Mouse (Mus musculus): Measurements from ENCODE around the gene Cemip2. TPM values are rescaled to one million over a fixed set of nuclear protein-coding genes. Genes with fewer than 3 reads are reported as not detected.
A peak's percentile ranks its signal among the peaks of the same experiment; 100 is the strongest.

The Cemip2 gene
- total RNA-seq (2021): 10 to 100 TPM; 23.2 to 23.9 TPM
- long read RNA-seq, experiment 1, full-length matches to known transcripts: 3 of 5 reads
- long read RNA-seq, experiment 1, partial matches to known transcripts: 0 of 5 reads
- long read RNA-seq, experiment 1, other reads (novel, unspliced or antisense): 2 of 5 reads
- long read RNA-seq, experiment 2, partial matches to known transcripts: 3 of 4 reads
- long read RNA-seq, experiment 2, other reads (novel, unspliced or antisense): 1 of 4 reads

- DNase-seq (ENCODE audit: low spot score in 2 of 2): peak; percentile 94 to 95
Observed at GRCm38 (mm10) chr19:21778147-21778917, at the start of gene Cemip2. Gene Cemip2 (plus strand): TSS chr19:21778342.

- no peak for DNase-seq (ENCODE audit: low spot score in 2 of 2)
Observed at GRCm38 (mm10) chr19:21728342-21728741, 49.8 kb upstream of the Cemip2 start.

GRCm38 (mm10) chr19:21731887-21732286 lies 46.3 kb upstream of the Cemip2 start:
- no peak for DNase-seq (ENCODE audit: low spot score in 2 of 2)

GRCm38 (mm10) chr19:21733176-21733575 lies 45.0 kb upstream of the Cemip2 start:
- DNase-seq (ENCODE audit: low spot score in 2 of 2): no peak

GRCm38 (mm10) chr19:21734112-21734511 lies 44.0 kb upstream of the Cemip2 start:
- peak in 1 of 2 experiments; percentile 65 for DNase-seq (ENCODE audit: low spot score in 2 of 2)

- DNase-seq (ENCODE audit: low spot score in 2 of 2): no peak
Observed at GRCm38 (mm10) chr19:21737446-21737845, 40.7 kb upstream of the Cemip2 start.

GRCm38 (mm10) chr19:21737881-21738590 lies 40.1 kb upstream of the Cemip2 start:
- no peak for DNase-seq (ENCODE audit: low spot score in 2 of 2)

- no peak for DNase-seq (ENCODE audit: low spot score in 2 of 2)
Observed at GRCm38 (mm10) chr19:21738591-21739280, 39.4 kb upstream of the Cemip2 start.

GRCm38 (mm10) chr19:21742138-21742537 lies 36.0 kb upstream of the Cemip2 start:
- DNase-seq (ENCODE audit: low spot score in 2 of 2): peak; percentile 88 to 94

GRCm38 (mm10) chr19:21745586-21745985 lies 32.6 kb upstream of the Cemip2 start:
- no peak for DNase-seq (ENCODE audit: low spot score in 2 of 2)

GRCm38 (mm10) chr19:21747356-21747755 lies 30.8 kb upstream of the Cemip2 start:
- peak; percentile 65 to 72 for DNase-seq (ENCODE audit: low spot score in 2 of 2)

- DNase-seq (ENCODE audit: low spot score in 2 of 2): no peak
Observed at GRCm38 (mm10) chr19:21750154-21750553, 28.0 kb upstream of the Cemip2 start.

- no peak for DNase-seq (ENCODE audit: low spot score in 2 of 2)
Observed at GRCm38 (mm10) chr19:21761676-21762075, 16.5 kb upstream of the Cemip2 start.

- no peak for DNase-seq (ENCODE audit: low spot score in 2 of 2)
Observed at GRCm38 (mm10) chr19:21764013-21764412, 14.1 kb upstream of the Cemip2 start.

GRCm38 (mm10) chr19:21764738-21765137 lies 13.4 kb upstream of the Cemip2 start:
- peak; percentile 37 to 66 for DNase-seq (ENCODE audit: low spot score in 2 of 2)

GRCm38 (mm10) chr19:21767500-21768045 lies 10.6 kb upstream of the Cemip2 start:
- no peak for DNase-seq (ENCODE audit: low spot score in 2 of 2)

- no peak for DNase-seq (ENCODE audit: low spot score in 2 of 2)
Observed at GRCm38 (mm10) chr19:21769796-21770195, 8.3 kb upstream of the Cemip2 start.

- no peak for DNase-seq (ENCODE audit: low spot score in 2 of 2)
Observed at GRCm38 (mm10) chr19:21771586-21771985, 6.6 kb upstream of the Cemip2 start.

GRCm38 (mm10) chr19:21773621-21774020 lies 4.5 kb upstream of the Cemip2 start:
- DNase-seq (ENCODE audit: low spot score in 2 of 2): no peak

GRCm38 (mm10) chr19:21775629-21776028 lies 2.5 kb upstream of the Cemip2 start:
- DNase-seq (ENCODE audit: low spot score in 2 of 2): no peak

- DNase-seq (ENCODE audit: low spot score in 2 of 2): no peak
Observed at GRCm38 (mm10) chr19:21776671-21777070, 1.5 kb upstream of the Cemip2 start.

All from layer of hippocampus, postnatal 14 days (tissue).